Mouse (Mus musculus) liver, embryonic 14.5 days (tissue): ENCODE results near the gene Gltpd2. TPM values are rescaled to one million over a fixed set of nuclear protein-coding genes. Genes with fewer than 3 reads are reported as not detected.
A peak's percentile ranks its signal among the peaks of the same experiment; 100 is the strongest.

Experiments
- ATAC-seq: fragments of 200-750 bp; cut with Nextera tagmentation; 2 replicates; pipeline ENCODE4 v1.8.0; 2017; ENCODE audit warnings: moderate number of reproducible peaks, mild to moderate bottlenecking, moderate library complexity; ENCODE audit not compliant: insufficient read depth
- DNase-seq, 3 experiments: peaks; one replicate each; pipeline ENCODE4 v3.0.0-alpha.2; 2012 to 2013; ENCODE audit warnings: low read depth in 3 of 3, low spot score in 3 of 3
- H3K27ac ChIP-seq: fragments of 300-500 bp; sonication (generic); 2 replicates; pipeline ENCODE4 v1.5.1; 2014; ENCODE audit warnings: moderate library complexity, mild to moderate bottlenecking, control low read depth, inconsistent platforms
- H3K27me3 ChIP-seq: fragments of 300-500 bp; sonication (generic); 2 replicates; pipeline ENCODE4 v1.6.1; 2014; ENCODE audit warnings: mild to moderate bottlenecking, low read length, moderate library complexity; ENCODE audit not compliant: control insufficient read depth, insufficient read depth
- H3K36me3 ChIP-seq: fragments of 300-500 bp; sonication (generic); replicated peaks from 2 replicates; pipeline ENCODE4 v1.6.1; 2014; ENCODE audit warnings: low read depth; ENCODE audit not compliant: control insufficient read depth, insufficient read depth
- H3K4me1 ChIP-seq, 2 experiments: fragments of 200-500 bp in 1 of 2; fragments of 300-500 bp in 1 of 2; sonication (generic) in 1 of 2; replicated peaks; 2 replicates each; pipeline ENCODE4 v1.6.1; 2012 to 2014; ENCODE audit warnings: antibody characterized with exemption in 1 of 2, inconsistent platforms in 1 of 2, low read length in 1 of 2; ENCODE audit not compliant: control insufficient read depth in 2 of 2, insufficient read depth in 2 of 2
- H3K4me2 ChIP-seq: fragments of 300-500 bp; sonication (generic); 2 replicates; pipeline ENCODE4 v1.6.1; 2014; ENCODE audit warnings: low read depth, mild to moderate bottlenecking, control low read depth, moderate library complexity
- H3K4me3 ChIP-seq, 2 experiments: fragments of 200-500 bp in 1 of 2; fragments of 300-500 bp in 1 of 2; sonication (generic) in 1 of 2; 2 replicates each; pipeline ENCODE4 v1.5.1; 2012 to 2014; ENCODE audit warnings: low read depth in 2 of 2, low read length in 2 of 2, mild to moderate bottlenecking in 2 of 2, control low read depth in 1 of 2, inconsistent platforms in 1 of 2, moderate library complexity in 1 of 2; ENCODE audit not compliant: insufficient read depth in 1 of 2
- H3K9ac ChIP-seq: fragments of 300-500 bp; sonication (generic); replicated peaks from 2 replicates; pipeline ENCODE4 v1.6.1; 2014; ENCODE audit warnings: mild to moderate bottlenecking, control low read depth, moderate library complexity
- H3K9me3 ChIP-seq: fragments of 300-500 bp; sonication (generic); 2 replicates; pipeline ENCODE4 v1.6.1; 2016; ENCODE audit warnings: low read length, mixed read lengths; ENCODE audit not compliant: control insufficient read depth
- CTCF ChIP-seq: IDR thresholded peaks from 2 replicates; pipeline ENCODE4 v1.5.1; 2016; ENCODE audit warnings: antibody characterized with exemption, low read depth, control low read depth
- EP300 ChIP-seq: IDR thresholded peaks from 2 replicates; pipeline ENCODE4 v1.6.1; 2016; ENCODE audit warnings: antibody characterized with exemption, low read depth
- WGBS: fragments of 180-500 bp; shearing (Covaris S2); extraction: QIAGEN DNeasy Blood & Tissue Kit; methylation state at CpG from one replicate; pipeline ENCODE4 v1.1.7; 2014; ENCODE audit not compliant: insufficient replicate concordance; 5-methylcytosine and 5-hydroxymethylcytosine counted together
- polyA plus RNA-seq, 2 experiments: library from polyadenylated mRNA; depleted of rRNA in 1 of 2; stranded (reverse) in 1 of 2; unstranded in 1 of 2; fragments of >200 nt; fragmentation: Nextera tagmentation in 1 of 2; extraction: Ambion mirVana in 1 of 2; gene quantifications; 2 replicates each; pipeline versions ENCODE4 v1.2.1 to v1.2.3; 2012 to 2014

The Gltpd2 gene
- polyA plus RNA-seq, 2 experiments: 11.2 to 18.4 TPM

GRCm38 (mm10) chr11:70562287-70562994, 43.4 kb downstream of the Gltpd2 start, which contains the start of gene Mink1:
Gene Mink1, plus strand, starts transcription at chr11:70562881.
- no peak for TF ChIP-seq CTCF
- no peak for TF ChIP-seq EP300
- DNase-seq (peak; percentile 70 to 72 (median 71)), ATAC-seq (peak; percentile 85)
- Histone ChIP-seq H3K27me3 (no peaks in the 10 kb centered on the region), H3K4me1 (peaks cover 11 to 28% of the 10 kb centered on the region in 2 experiments), H3K27ac (peak within 1 kb of the TSS; percentile 26; the same call in 1 of the 2 replicates), H3K9me3 (no peaks in the 10 kb centered on the region), H3K9ac (peak within 1 kb of the TSS; percentile 78), H3K36me3 (no peaks in the 10 kb centered on the region), H3K4me2 (peak within 1 kb of the TSS; percentile 91), H3K4me3 (peak within 1 kb of the TSS; percentile 73 to 93)
- under 1% methylated on average over 56 of the region's 57 CpGs for WGBS

GRCm38 (mm10) chr11:70562995-70563469, 44.0 kb downstream of the Gltpd2 start:
- H3K9ac ChIP-seq: peak overlapping the region; percentile 78
- H3K4me1 ChIP-seq: peaks cover 11 to 28% of the 10 kb centered on the region in 2 experiments
- H3K27me3 ChIP-seq: no peaks in the 10 kb centered on the region
- peak overlapping the region; percentile 73 to 93 for H3K4me3 ChIP-seq
- 0% methylated on average over 24 of the region's 31 CpGs for WGBS
- no peak overlapping the region for H3K27ac ChIP-seq
- H3K4me2 ChIP-seq: peak overlapping the region; percentile 91
- DNase-seq: no peak
- no peak; the same call in 1 of the 2 replicates for ATAC-seq
- TF ChIP-seq CTCF (no peak), EP300 (no peak)
- no peaks in the 10 kb centered on the region for H3K36me3 ChIP-seq
- H3K9me3 ChIP-seq: no peaks in the 10 kb centered on the region

- H3K4me2 ChIP-seq: peak overlapping the region; percentile 91
- H3K9me3 ChIP-seq: no peaks in the 10 kb centered on the region
- no peak for ATAC-seq
- H3K36me3 ChIP-seq: no peaks in the 10 kb centered on the region
- H3K4me3 ChIP-seq: peak overlapping the region; percentile 73 to 93
- peaks cover 11 to 28% of the 10 kb centered on the region in 2 experiments for H3K4me1 ChIP-seq
- 3% methylated on average over 25 of the region's 25 CpGs for WGBS
- no peaks in the 10 kb centered on the region for H3K27me3 ChIP-seq
- H3K9ac ChIP-seq: peak overlapping the region; percentile 78
- no peak for DNase-seq
- TF ChIP-seq CTCF (no peak), EP300 (no peak)
- peak overlapping the region; percentile 41; the same call in 1 of the 2 replicates for H3K27ac ChIP-seq
Observed at GRCm38 (mm10) chr11:70563470-70564275, 44.7 kb downstream of the Gltpd2 start.

- Histone ChIP-seq H3K9ac (peak overlapping the region; percentile 78; the same call in 1 of the 2 replicates), H3K4me1 (peaks cover 11 to 28% of the 10 kb centered on the region in 2 experiments), H3K4me2 (peak overlapping the region; percentile 91), H3K4me3 (peak overlapping the region; percentile 73 to 93), H3K27ac (peak overlapping the region; percentile 41; the same call in 1 of the 2 replicates), H3K9me3 (no peaks in the 10 kb centered on the region), H3K36me3 (no peaks in the 10 kb centered on the region), H3K27me3 (no peaks in the 10 kb centered on the region)
- TF ChIP-seq CTCF (no peak), EP300 (no peak)
- no peak for DNase-seq
- WGBS: 36% methylated on average over 4 of the region's 4 CpGs
- ATAC-seq: no peak
Observed at GRCm38 (mm10) chr11:70564276-70564873, 45.4 kb downstream of the Gltpd2 start.
